Mouse (Mus musculus) CH12.LX (cell line): ENCODE measurements around the gene Washc2. TPM values are rescaled to one million over a fixed set of nuclear protein-coding genes. Genes with fewer than 3 reads are reported as not detected.

Experiments used
- DNase-seq: peaks from one replicate; pipeline ENCODE4 v3.0.0-alpha.2; 2013; ENCODE audit errors: extremely low read depth
- H3K27ac ChIP-seq: 2 replicates; pipeline ENCODE4 v1.5.1; 2012; ENCODE audit warnings: low read depth, mild to moderate bottlenecking, control low read depth, moderate library complexity; ENCODE audit not compliant: insufficient read depth
- H3K27me3 ChIP-seq: replicated peaks from 2 replicates; pipeline ENCODE3; 2012; ENCODE audit warnings: inconsistent platforms
- H3K36me3 ChIP-seq, 2 experiments: replicated peaks in 1 of 2; 2 replicates each; pipeline versions ENCODE3 to v1.6.1; 2012; ENCODE audit warnings: inconsistent platforms in 1 of 2, low read length in 1 of 2, mild to moderate bottlenecking in 1 of 2, mixed read lengths in 1 of 2, moderate library complexity in 1 of 2; ENCODE audit not compliant: control insufficient read depth in 1 of 2, insufficient read depth in 1 of 2
- H3K4me1 ChIP-seq, 2 experiments: 2 replicates each; pipeline ENCODE4 v1.6.1; 2012; ENCODE audit warnings: inconsistent platforms in 1 of 2, moderate library complexity in 1 of 2; ENCODE audit not compliant: insufficient read depth in 2 of 2, control insufficient read depth in 1 of 2
- H3K4me2 ChIP-seq: 2 replicates; pipeline ENCODE4 v1.6.1; 2012; ENCODE audit warnings: low read depth, mild to moderate bottlenecking, control low read depth; ENCODE audit not compliant: poor library complexity, insufficient read depth, severe bottlenecking
- H3K4me3 ChIP-seq, 3 experiments: fragments of 150-350 bp in 1 of 3; sonication (generic) in 1 of 3; replicated peaks in 1 of 3; 2 replicates each; pipeline versions ENCODE3 to v1.5.1; 2011 to 2012; ENCODE audit warnings: low read depth in 2 of 3, low read length in 2 of 3, mild to moderate bottlenecking in 2 of 3, moderate library complexity in 2 of 3, control low read depth in 1 of 3, improper control_type of control experiment in 1 of 3, inconsistent platforms in 1 of 3, mixed read lengths in 1 of 3; ENCODE audit not compliant: poor library complexity in 1 of 3
- H3K79me2 ChIP-seq: replicated peaks from 2 replicates; pipeline ENCODE4 v1.6.1; 2012; ENCODE audit warnings: mild to moderate bottlenecking, moderate library complexity; ENCODE audit not compliant: control insufficient read depth, poor library complexity, insufficient read depth, severe bottlenecking; ENCODE audit errors: extremely low read depth
- H3K9ac ChIP-seq: 2 replicates; pipeline ENCODE4 v1.6.1; 2012; ENCODE audit warnings: low read depth, mild to moderate bottlenecking, control low read depth, moderate library complexity; ENCODE audit not compliant: insufficient read depth
- H3K9me3 ChIP-seq: replicated peaks from 2 replicates; pipeline ENCODE3; 2012; ENCODE audit warnings: low read length, inconsistent platforms, mixed read lengths
- BHLHE40 ChIP-seq: IDR thresholded peaks from 2 replicates; pipeline ENCODE4 v1.6.1; 2011; ENCODE audit warnings: mild to moderate bottlenecking, low read depth, low read length, improper control_type of control experiment
- EP300 ChIP-seq: IDR thresholded peaks from 2 replicates; pipeline ENCODE4 v1.6.1; 2011; ENCODE audit warnings: low read length, improper control_type of control experiment
- ETS1 ChIP-seq: conservative IDR thresholded peaks from 2 replicates; pipeline ENCODE4 v1.6.1; 2012; ENCODE audit warnings: low read depth, mild to moderate bottlenecking, inconsistent platforms, low read length, improper control_type of control experiment, moderate library complexity
- IRF4 ChIP-seq: IDR thresholded peaks from 2 replicates; pipeline ENCODE4 v1.6.1; 2014; ENCODE audit warnings: low read depth, mild to moderate bottlenecking, inconsistent platforms, low read length, improper control_type of control experiment
- JUND ChIP-seq: conservative IDR thresholded peaks from 2 replicates; pipeline ENCODE4 v1.6.1; 2011; ENCODE audit warnings: low read depth, low read length, improper control_type of control experiment
- KAT2A ChIP-seq: IDR thresholded peaks from 2 replicates; pipeline ENCODE4 v1.6.1; 2012; ENCODE audit warnings: low read length, improper control_type of control experiment, inconsistent platforms; ENCODE audit not compliant: insufficient replicate concordance
- MAX ChIP-seq: IDR thresholded peaks from 2 replicates; pipeline ENCODE4 v1.6.1; 2011; ENCODE audit warnings: low read length, improper control_type of control experiment
- MAZ ChIP-seq: IDR thresholded peaks from 2 replicates; pipeline ENCODE4 v1.6.1; 2012; ENCODE audit warnings: low read depth, mild to moderate bottlenecking, inconsistent platforms, low read length, improper control_type of control experiment, moderate library complexity
- PAX5 ChIP-seq: IDR thresholded peaks from 2 replicates; pipeline ENCODE4 v1.6.1; 2012; ENCODE audit warnings: low read length, inconsistent platforms, mixed read lengths
- RAD21 ChIP-seq: IDR thresholded peaks from 2 replicates; pipeline ENCODE4 v1.6.1; 2011; ENCODE audit warnings: low read depth, mild to moderate bottlenecking, low read length, improper control_type of control experiment, moderate library complexity
- TBP ChIP-seq: conservative IDR thresholded peaks from 2 replicates; pipeline ENCODE4 v1.6.1; 2011; ENCODE audit warnings: low read depth, low read length, improper control_type of control experiment
- UBTF ChIP-seq: IDR thresholded peaks from 2 replicates; pipeline ENCODE4 v1.6.1; 2012; ENCODE audit warnings: low read depth, mild to moderate bottlenecking, inconsistent platforms, low read length, improper control_type of control experiment, moderate library complexity
- USF1 ChIP-seq: IDR thresholded peaks from 2 replicates; pipeline ENCODE4 v1.6.1; 2014; ENCODE audit warnings: low read depth, mild to moderate bottlenecking, inconsistent platforms, low read length, improper control_type of control experiment
- USF2 ChIP-seq: conservative IDR thresholded peaks from 2 replicates; pipeline ENCODE4 v1.6.1; 2011; ENCODE audit warnings: low read depth, low read length, improper control_type of control experiment
- ZNF384 ChIP-seq: IDR thresholded peaks from 2 replicates; pipeline ENCODE4 v1.6.1; 2012; ENCODE audit warnings: low read depth, low read length, improper control_type of control experiment, inconsistent platforms
- dilution Hi-C: fragments of 300-500 bp; cut with MboI; formaldehyde crosslinking; loops from 2 replicates; pipeline ENCODE4 v1.14.3; 2020; ENCODE audit warnings: low sequenced_read_pairs; ENCODE audit not compliant: extremely low pct_unique_long_range_greater_than_20kb, extremely low pct_ligation_motif_present
- in situ Hi-C: fragments of 300-500 bp; cut with MboI; formaldehyde crosslinking; loops from 3 replicates; pipeline ENCODE4 v1.14.3; 2019; ENCODE audit warnings: low sequenced_read_pairs, low pct_ligation_motif_present, low pct_unique_long_range_greater_than_20kb, mixed read lengths
- polyA plus RNA-seq: library from polyadenylated mRNA; unstranded; fragments of >175 nt; gene quantifications from 2 replicates; pipeline ENCODE4 v1.2.1, GENCODE M21; 2012; ENCODE audit warnings: low read depth; ENCODE audit not compliant: insufficient read length
- total RNA-seq, 2 experiments: library from RNA; depleted of rRNA; stranded (reverse); fragments of 300-350 nt in 1 of 2; fragments of >200 nt in 1 of 2; gene quantifications; 2 replicates each; pipeline ENCODE4 v1.2.3; 2012 to 2014

Washc2 gene
- total and polyA plus RNA-seq, 3 experiments, result 37.3 to 51.7 (median 37.4) TPM

- H3K4me3 ChIP-seq, result no peak overlapping the region
- H3K27ac ChIP-seq, result no peak overlapping the region
- DNase-seq, result no peak
- in situ Hi-C loops, result no loop called here
- no peaks in the 10 kb centered on the region for H3K27me3 ChIP-seq
- peaks cover 0 to 9% of the 10 kb centered on the region in 2 experiments for H3K36me3 ChIP-seq
- H3K4me2 ChIP-seq, result no peak overlapping the region
- H3K9ac ChIP-seq, result no peak overlapping the region
- H3K79me2 ChIP-seq, result no peaks in the 10 kb centered on the region; the same call in 1 of the 2 replicates
- no peaks in the 10 kb centered on the region for H3K9me3 ChIP-seq
- H3K4me1 ChIP-seq, result peaks cover 4 to 19% of the 10 kb centered on the region in 2 experiments; a peak in 2 of 4 replicates
- dilution Hi-C loops, result no loop called here
- TF ChIP-seq BHLHE40 (peak; percentile 59), ZNF384 (no peak), JUND (peak; percentile 83), ETS1 (no peak), IRF4 (peak; percentile 76), EP300 (peak; percentile 36; the same call in 1 of the 2 replicates), TBP (0 out of 2 replicates have a peak, but pooled peaks have one; percentile 35)
Observed at GRCm38 (mm10) chr6:116183509-116183908, 24.3 kb upstream of the Washc2 start.

DNA sequence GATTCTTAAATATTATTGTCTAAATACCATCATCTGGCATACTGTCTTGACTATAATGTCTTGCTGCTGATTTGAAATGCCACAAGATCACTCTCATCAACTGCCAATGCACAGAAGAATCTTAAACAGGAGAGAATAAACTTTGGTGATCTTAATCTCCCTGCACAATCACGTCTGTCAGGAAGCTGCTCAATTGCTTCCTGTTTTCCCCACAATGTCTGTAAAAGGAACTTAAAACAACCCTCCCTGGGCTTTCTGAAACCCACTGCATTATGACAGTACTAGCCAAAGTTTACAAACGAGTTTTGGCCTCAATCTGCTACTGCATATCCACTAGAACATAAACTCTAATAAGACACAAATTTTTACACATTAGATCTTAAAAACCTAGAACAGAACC is 21.4 kb upstream of the Washc2 start:
- Histone ChIP-seq H3K27ac (no peak overlapping the region), H3K36me3 (peaks cover 0 to 9% of the 10 kb centered on the region in 2 experiments), H3K9ac (no peak overlapping the region), H3K9me3 (no peaks in the 10 kb centered on the region), H3K79me2 (peaks cover 3% of the 10 kb centered on the region; the same call in 1 of the 2 replicates), H3K4me2 (no peak overlapping the region), H3K4me1 (peaks cover 4 to 28% of the 10 kb centered on the region in 2 experiments; a peak in 2 of 4 replicates), H3K27me3 (no peaks in the 10 kb centered on the region), H3K4me3 (no peak overlapping the region)
- no peak for DNase-seq
- in situ Hi-C loops, result no loop called here
- TF ChIP-seq KAT2A (no peak), MAX (no peak), MAZ (no peak), USF1 (no peak), USF2 (no peak), PAX5 (no peak), RAD21 (no peak), UBTF (no peak), ZNF384 (no peak), IRF4 (no peak)
- dilution Hi-C loops, result no loop called here
